Mouse (Mus musculus) kidney, adult 11 months (tissue): ENCODE data around the gene Rassf1.

Experiments used
- DNase-seq: peaks from one replicate; pipeline ENCODE4 v3.0.0; 2022

Rassf1 gene

DNA sequence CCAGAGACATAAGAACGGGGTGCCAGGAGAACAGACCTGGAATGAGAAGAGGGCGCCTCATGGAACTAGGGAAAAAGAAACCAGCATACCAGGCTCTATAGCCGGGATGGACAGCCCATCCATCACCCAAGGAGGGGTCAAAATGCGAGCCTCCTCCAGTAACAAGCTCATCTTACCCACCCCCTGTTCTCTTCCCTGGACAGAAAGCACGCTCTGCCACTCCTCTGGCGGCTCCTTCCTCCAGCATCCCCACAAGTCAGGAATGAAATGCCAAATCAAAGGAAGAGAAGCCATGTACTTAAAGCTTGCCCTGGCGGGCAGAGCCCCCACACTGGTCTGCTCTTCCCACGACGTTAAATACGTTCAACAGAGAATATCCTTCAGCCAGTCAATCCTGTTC lies 10.3 kb upstream of the Rassf1 start:
- no peak for DNase-seq

DNA sequence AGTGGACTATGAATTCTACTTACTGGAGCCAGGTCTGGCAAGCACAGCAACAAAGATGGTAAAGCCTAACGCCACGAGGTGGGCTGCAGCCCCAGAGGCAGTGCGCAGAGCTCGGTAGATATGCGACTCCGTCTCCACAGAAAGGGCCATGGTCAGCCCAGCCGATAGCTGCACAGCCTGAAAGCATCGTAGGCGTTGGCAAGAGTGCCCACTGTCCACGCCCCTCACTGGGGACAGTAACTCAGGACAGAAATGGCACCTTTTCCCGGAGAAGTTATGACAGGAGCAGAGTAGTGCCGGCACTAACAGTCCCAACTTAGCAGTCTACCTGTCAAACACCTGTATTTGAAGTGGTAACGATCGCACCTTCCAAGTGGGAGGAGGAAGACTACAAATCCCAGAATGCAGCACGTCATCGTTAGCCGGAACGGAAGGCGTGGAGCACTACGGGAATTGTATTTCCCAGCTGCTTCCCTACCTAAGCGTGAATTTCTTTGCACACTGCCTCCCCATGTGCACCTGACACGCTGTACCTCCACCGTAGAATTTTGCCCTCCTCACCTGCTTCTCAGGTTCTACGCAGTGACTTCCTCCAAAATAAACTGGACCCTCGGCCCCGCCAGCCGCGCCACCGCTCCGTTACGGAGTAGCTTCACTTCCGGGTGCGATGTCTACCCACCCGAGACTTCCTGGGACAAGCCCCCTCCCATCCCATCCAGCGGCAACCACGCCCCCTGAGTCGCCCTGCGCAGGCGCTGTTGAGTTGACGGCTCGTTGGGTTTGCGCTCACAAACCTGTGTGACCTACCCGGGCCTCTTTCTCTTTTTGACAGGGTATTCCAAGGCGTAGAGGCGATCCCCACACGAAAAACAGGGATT lies 9.6 kb upstream of the Rassf1 start, which contains the start of the genes Cyb561d2 and Nprl2:
TSS of gene Cyb561d2 (minus strand) at position 720 of the 878 bp plus-strand sequence.
TSS of gene Nprl2 (plus strand) at position 753 of the 878 bp plus-strand sequence.
- peak; percentile 94 for DNase-seq

- no peak for DNase-seq
Measured at GRCm38 (mm10) chr9:107542352-107542686, 9.0 kb upstream of the Rassf1 start.

DNA sequence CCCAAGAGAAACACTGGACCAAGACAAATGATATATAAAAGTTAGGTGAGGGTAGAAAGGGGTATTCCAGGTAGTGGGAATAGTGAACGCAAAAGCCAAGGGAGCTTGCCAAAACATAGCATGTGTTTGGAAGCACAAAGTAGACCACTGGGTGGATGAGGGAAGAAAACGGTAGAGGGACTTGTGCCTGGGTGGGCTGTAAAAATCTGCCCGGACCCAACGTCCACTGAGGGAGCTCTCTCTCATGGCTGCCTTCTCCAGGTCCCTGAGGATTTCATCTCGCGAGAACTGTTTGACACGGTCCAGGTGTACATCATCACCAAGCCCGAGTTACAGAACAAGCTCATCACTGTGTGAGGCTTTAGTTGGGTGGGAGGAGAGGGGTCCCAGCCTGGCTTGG lies 8.6 kb upstream of the Rassf1 start:
- DNase-seq: peak; percentile 35

GRCm38 (mm10) chr9:107543299-107543698 lies 8.1 kb upstream of the Rassf1 start:
- DNase-seq: no peak

DNA sequence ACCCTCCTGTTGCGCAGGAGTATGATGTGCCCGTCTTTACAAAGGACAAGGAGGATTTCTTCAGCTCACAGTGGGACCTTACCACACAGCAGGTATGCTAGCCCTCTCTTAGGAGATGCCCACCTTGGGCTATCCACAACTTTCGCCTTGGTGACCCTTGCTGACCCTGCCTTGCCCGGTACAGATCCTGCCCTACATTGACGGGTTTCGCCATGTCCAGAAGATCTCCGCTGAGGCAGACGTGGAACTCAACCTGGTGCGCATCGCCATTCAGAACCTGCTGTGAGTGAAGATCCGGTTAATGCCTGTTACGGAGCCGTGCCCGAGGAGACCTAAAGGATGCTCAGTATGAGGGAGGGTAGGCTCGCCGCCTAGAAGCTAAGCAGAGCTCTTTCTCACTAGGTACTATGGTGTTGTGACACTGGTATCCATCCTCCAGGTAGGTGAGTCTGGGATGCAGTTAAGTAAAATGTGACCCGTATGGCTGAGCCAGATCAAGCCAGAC lies 7.1 kb upstream of the Rassf1 start:
- DNase-seq: peak; percentile 28

GRCm38 (mm10) chr9:107544729-107545128 lies 6.6 kb upstream of the Rassf1 start:
- DNase-seq: peak; percentile 27

- peak; percentile 34 for DNase-seq
Measured at GRCm38 (mm10) chr9:107545199-107545598, 6.2 kb upstream of the Rassf1 start.

DNA sequence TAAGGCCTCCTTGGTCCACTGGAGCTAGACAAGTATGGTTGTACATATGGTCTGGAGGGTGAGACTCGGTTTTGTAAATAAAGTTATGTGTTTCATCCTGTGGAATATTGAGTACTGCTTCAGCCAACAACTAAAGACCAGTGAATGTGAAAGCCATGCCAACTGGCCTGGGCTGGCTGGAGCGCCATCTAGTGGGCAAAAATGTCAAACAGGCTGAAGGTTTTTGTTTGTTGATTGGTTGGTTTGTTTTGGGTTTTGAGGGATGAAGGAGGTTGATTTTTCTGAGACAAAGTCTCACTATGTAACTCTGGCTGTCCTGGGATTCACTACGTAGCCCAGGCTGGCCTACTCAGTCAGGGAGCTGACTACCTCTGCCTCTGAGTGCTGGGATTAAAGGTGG lies 5.8 kb upstream of the Rassf1 start:
- peak; percentile 62 for DNase-seq

GRCm38 (mm10) chr9:107547026-107547425 lies 4.3 kb upstream of the Rassf1 start, which contains the start of gene Zmynd10:
Zmynd10 (plus strand) TSS chr9:107547298.
- peak; percentile 97 for DNase-seq

DNA sequence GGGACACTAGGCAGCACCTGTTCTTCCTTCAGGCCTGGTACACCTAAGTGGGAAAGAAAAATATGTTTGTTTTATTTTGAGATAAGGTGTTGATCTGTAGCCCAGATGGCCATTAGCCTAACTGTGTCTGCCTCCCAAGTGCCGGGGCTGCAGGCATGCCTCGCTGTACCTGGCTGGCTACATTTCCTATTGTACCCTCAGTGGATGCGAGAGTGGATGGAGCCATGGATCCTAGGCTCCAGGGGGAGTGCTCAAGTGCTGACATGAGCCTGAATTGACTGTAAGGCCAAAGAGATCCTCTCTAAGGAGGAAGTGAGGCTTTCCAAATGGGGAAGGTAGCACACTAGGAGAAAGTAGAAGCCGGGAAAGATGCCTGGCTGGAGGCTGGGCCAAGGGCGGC lies 3.4 kb upstream of the Rassf1 start:
- DNase-seq: no peak

- DNase-seq: no peak
Measured at GRCm38 (mm10) chr9:107548820-107549219, 2.5 kb upstream of the Rassf1 start.

- DNase-seq: no peak
Measured at GRCm38 (mm10) chr9:107549297-107550074, 1.9 kb upstream of the Rassf1 start.

DNA sequence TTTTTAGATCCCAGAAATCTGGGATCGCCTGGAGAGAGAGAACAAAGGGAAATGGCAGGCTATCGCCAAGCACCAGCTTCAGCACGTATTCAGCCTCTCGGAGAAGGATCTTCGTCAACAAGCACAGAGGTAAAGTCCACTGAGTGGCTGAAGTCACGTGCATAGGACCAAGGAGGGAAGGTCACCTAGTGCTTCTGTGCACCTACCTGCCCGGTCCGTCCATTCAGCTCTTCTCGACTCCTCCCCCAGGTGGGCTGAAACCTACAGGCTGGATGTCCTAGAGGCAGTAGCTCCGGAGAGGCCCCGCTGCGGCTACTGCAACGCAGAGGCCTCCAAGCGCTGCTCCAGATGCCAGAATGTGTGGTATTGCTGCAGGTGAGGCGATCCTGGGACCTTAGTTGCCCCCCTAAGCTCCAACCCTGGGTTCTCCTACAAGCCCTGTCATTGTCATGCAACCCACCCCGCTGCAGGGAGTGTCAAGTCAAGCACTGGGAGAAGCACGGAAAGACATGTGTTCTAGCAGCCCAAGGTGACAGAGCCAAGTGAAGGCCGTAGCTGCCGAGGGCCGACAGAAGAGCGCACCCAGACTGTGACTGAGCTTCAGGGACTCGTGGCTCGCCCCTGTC lies 751 bp upstream of the Rassf1 start:
- DNase-seq: peak; percentile 95

DNA sequence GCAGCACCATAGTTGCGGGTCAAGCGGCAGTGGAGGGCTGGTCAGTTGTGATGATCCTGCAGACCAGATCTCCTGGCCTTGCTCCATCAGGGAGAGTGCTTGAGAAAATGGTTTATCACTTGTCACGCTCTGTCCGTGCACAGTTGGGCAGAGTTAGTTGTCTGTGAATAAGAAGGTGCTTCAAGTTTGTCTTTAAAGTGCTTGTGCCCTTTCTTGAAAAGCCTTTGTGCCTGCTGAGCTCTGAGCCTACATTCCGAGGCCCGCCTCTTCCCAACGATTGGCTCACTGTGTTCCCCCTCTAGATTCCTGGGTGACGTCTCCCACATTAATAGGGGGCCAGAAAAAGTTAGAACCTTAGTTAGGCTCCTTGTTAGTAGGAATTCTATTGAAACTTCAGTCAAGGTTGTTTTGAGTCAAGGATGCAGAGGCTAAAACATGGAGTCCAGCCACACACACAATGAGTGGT lies 568 bp downstream of the Rassf1 start:
- no peak for DNase-seq

- no peak for DNase-seq
Measured at GRCm38 (mm10) chr9:107552690-107553393, 1.5 kb downstream of the Rassf1 start.

DNA sequence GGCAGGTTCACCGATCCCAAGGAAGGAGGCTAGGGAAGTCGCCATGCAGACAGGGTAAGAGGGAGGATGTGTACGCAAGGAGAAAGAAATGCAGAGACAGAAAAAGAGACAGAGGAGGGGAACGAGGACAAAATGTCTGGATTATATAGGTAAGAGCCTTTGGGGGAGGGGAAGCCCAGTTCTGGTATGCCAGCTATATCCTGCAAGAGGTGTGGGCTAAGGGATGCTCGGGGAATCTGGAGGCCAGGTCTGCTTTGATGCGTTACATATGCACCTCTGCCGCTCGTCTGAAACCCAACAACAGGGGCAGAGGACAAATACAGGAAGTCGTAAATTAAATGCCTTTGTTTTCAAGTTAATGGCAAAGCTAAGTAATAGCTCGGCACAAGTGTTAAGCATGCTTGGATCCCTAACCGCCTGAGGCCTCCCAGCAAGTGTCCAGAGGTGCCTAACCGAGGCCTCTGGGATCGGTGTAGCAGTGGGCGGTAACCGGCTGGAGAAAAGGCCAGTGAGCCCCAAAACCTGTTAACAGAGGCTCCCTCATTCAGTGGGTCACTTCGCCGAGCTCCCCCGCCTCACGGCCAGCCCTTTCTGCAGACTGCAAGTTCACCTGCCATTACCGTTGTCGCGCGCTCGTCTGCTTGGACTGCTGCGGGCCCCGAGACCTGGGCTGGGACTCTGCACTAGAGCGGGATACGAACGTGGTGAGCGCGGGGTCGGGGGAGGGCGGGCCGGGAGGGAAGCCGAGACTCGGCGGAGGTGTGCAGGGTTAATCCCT lies 2.4 kb downstream of the Rassf1 start:
- peak; percentile 63 for DNase-seq

- DNase-seq: peak; percentile 96
Measured at GRCm38 (mm10) chr9:107554319-107554825, 3.0 kb downstream of the Rassf1 start.

GRCm38 (mm10) chr9:107555031-107555457 lies 3.7 kb downstream of the Rassf1 start:
- peak; percentile 70 for DNase-seq

- no peak for DNase-seq
Measured at GRCm38 (mm10) chr9:107555701-107556100, 4.3 kb downstream of the Rassf1 start.

DNA sequence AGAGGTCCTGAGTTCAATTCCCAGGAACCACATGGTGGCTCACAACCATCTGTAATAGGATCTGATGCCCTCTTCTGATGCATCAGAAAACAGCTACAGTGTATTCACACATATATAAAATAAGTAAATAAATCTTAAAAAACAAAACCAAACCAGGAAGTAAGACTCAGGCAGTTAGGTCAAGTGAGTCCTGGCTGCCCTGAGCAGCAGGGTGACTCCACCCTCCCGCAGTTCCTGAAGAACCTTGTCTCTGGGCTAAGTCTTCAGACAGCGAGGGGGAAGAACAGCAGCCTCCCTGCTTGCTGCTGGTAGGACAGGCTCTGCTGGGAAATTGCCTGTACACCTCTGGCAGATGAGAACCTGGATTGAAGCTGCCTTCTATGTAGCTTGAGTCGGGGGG lies 5.0 kb downstream of the Rassf1 start:
- no peak for DNase-seq
